Mouse (Mus musculus) MN1 (cell line): ENCODE data around the gene 6030452D12Rik.

ENCODE experiments used
- DNase-seq: peaks from one replicate; pipeline ENCODE4 v3.0.0-alpha.2; 2016; ENCODE audit warnings: low spot score

The 6030452D12Rik gene

GRCm38 (mm10) chr8:106500018-106500685 is at the start of gene 6030452D12Rik:
Gene 6030452D12Rik (plus strand): TSS chr8:106500522.
- no peak for DNase-seq

- DNase-seq, result no peak
Observed at GRCm38 (mm10) chr8:106451301-106452085, 48.8 kb upstream of the 6030452D12Rik start.

- DNase-seq, result no peak
Observed at GRCm38 (mm10) chr8:106452701-106453481, 47.4 kb upstream of the 6030452D12Rik start.

GRCm38 (mm10) chr8:106454036-106454435 is 46.3 kb upstream of the 6030452D12Rik start:
- DNase-seq, result no peak

- DNase-seq, result no peak
Observed at GRCm38 (mm10) chr8:106462131-106462530, 38.2 kb upstream of the 6030452D12Rik start.

- no peak for DNase-seq
Observed at GRCm38 (mm10) chr8:106463795-106464194, 36.5 kb upstream of the 6030452D12Rik start.

GRCm38 (mm10) chr8:106469485-106469884 is 30.8 kb upstream of the 6030452D12Rik start:
- DNase-seq, result no peak

GRCm38 (mm10) chr8:106474001-106474400 is 26.3 kb upstream of the 6030452D12Rik start:
- DNase-seq, result no peak

- no peak for DNase-seq
Observed at GRCm38 (mm10) chr8:106504241-106504640, 3.9 kb downstream of the 6030452D12Rik start.

- DNase-seq, result no peak
Observed at GRCm38 (mm10) chr8:106505328-106505965, 5.1 kb downstream of the 6030452D12Rik start.

GRCm38 (mm10) chr8:106506106-106506505 is 5.8 kb downstream of the 6030452D12Rik start:
- DNase-seq, result no peak

GRCm38 (mm10) chr8:106507761-106508331 is 7.5 kb downstream of the 6030452D12Rik start:
- peak; percentile 22 for DNase-seq

GRCm38 (mm10) chr8:106508456-106508855 is 8.1 kb downstream of the 6030452D12Rik start:
- no peak for DNase-seq

- no peak for DNase-seq
Observed at GRCm38 (mm10) chr8:106509079-106509780, 8.9 kb downstream of the 6030452D12Rik start.

- no peak for DNase-seq
Observed at GRCm38 (mm10) chr8:106510365-106510975, 10.1 kb downstream of the 6030452D12Rik start, which contains the start of gene Cdh3. Gene Cdh3 (plus strand): TSS chr8:106510891.

- no peak for DNase-seq
Observed at GRCm38 (mm10) chr8:106511065-106511501, 10.8 kb downstream of the 6030452D12Rik start.

- DNase-seq, result no peak
Observed at GRCm38 (mm10) chr8:106511531-106512041, 11.3 kb downstream of the 6030452D12Rik start.

GRCm38 (mm10) chr8:106512475-106513150 is 12.3 kb downstream of the 6030452D12Rik start:
- no peak for DNase-seq

- DNase-seq, result no peak
Observed at GRCm38 (mm10) chr8:106515946-106516479, 15.7 kb downstream of the 6030452D12Rik start.
